Mouse (Mus musculus) MN1 (cell line): ENCODE measurements around the gene Hmcn1.

Experiments used
- DNase-seq: peaks from one replicate; pipeline ENCODE4 v3.0.0-alpha.2; 2016; ENCODE audit warnings: low spot score

The Hmcn1 gene

GRCm38 (mm10) chr1:150534587-150534986 is 458.6 kb downstream of the Hmcn1 start:
- no peak for DNase-seq

- no peak for DNase-seq
Observed at GRCm38 (mm10) chr1:150513041-150513440, 480.2 kb downstream of the Hmcn1 start.
